Mouse (Mus musculus) ovary, adult 18-20 months (tissue): ENCODE data around the gene Eme2.
A peak's percentile ranks its signal among the peaks of the same experiment; 100 is the strongest.

Source experiments
- DNase-seq: peaks from one replicate; pipeline ENCODE4 v3.0.0; 2022; ENCODE audit warnings: low spot score, mixed read lengths

The Eme2 gene

DNA sequence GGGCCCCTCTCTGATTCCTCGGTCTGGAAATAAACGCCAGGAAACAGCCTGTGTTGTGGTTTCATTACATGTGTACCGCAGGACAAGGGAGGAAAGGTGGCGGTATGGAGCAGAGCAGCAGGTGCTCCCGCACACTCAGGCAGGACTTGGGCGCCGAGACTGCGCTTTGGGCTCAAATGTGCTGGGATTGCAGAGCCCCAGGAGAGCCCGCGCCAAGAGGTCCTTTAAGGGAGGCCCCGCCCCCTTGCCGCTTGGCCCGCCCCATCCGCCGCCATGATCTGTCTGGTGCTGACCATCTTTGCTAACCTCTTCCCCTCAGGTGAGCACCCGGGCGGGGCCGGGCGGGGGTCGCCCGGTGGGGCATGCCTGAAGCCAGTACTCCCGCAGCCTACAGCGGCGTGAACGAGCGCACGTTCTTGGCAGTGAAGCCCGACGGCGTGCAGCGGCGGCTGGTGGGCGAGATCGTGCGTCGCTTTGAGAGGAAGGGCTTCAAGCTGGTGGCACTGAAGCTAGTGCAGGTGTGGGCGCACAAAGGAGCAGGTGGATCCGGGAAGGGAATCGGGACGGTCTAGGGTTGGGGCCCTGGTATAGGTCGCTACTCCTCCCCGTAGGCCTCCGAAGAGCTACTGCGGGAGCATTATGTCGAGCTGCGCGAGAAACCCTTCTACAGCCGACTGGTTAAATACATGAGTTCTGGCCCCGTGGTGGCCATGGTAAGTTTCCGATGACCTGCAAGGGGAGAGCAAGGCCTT, 1.5 kb upstream of the Eme2 start, which contains the start of gene Nme3:
TSS of gene Nme3 (plus strand) at position 260 of the 752 bp plus-strand sequence.
- peak; percentile 59 for DNase-seq

DNA sequence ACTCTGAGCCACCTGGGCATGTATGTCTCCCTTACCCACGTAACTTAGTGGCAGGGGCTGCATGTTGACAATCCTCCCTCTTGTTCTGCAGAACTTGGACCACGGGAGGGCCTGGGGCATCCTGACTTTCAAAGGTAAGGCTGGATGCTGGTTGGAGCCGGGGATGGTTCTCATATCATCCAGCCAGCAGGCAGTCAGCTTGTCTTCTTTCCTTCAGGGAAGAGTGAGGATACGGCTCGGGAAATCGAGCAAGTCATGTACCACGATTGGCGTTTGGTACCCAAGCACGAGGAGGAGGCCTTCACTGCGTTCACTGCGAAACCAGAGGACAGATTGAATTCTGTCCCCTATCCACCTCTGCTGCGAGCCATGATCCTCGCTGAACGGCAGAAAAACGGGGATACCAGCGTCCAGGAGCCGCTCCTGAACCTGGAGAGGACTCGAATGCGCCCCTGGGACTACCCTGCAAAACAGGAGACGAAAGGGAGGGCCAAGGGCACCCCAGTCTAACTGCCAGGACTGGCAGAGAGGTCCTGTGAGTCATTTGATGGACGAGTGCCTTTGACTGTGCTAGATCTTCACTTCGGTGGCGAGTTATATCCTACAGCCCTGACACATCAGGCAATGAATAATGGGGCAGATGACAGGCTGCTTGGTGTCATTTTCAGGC, 819 bp upstream of the Eme2 start:
- DNase-seq: peak; percentile 2

DNA sequence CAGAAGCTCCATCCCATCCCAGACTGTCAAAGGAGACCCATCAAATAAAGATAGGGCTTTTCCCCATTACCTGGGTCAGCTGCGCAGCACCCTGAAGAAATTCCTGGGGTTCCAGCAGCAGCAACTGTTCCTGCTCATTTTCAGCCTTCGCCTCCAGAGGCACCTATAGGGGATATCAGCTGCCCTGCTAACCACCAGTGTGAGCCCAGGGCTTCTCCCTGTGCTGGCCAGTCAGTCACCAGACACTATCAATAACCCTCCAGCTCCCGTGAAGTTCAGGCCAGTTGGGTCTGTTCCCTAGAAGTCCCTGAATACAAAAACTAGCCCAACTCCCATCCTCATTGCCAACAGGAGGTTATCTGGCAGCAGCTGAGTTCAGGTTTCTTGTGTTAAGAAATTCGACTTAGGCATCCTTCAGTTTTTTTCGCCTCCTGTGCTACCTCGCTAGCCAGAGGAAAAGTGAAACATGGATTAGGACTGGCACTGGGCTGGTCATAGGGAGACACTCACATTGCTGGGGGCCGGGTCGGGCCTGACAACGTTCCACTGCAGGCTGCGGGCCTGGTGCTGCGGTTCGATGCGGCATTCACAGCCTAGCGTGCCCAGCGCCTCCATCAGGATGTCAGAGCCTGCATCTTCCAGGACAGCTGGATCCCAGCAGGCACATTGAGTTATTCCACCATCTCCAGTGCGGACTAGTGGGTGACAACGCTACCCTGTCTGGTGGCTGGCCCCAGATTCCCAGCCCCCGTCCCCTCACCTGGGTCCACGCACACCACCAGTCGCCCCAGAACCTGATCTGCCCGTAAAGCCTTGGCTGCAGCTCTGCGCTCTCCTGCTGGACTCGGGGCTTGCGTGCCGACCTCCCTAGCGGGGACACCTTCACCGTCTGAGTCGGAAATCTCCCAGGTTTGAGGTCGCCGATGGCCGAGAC, 559 bp downstream of the Eme2 start:
- DNase-seq: no peak

DNA sequence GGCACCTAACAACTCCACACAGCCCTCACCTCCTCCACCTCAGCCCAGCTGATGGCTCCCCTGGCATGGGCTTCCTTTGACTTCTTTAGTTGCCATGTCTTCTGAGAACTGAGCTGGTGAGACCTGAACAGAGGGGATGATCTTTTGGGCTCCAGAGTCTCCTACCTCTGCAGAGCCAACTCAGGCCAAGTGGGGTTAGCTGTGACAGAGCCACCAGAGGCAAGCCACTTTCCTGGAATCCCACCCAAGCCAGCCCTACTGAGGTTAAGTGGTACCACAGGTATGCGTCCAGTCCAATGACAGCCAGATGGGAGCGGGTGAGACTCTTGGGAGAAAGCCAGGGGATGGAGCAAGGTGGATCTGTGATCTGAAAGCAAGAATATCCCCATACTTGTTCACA, 1.6 kb downstream of the Eme2 start:
- DNase-seq: no peak

DNA sequence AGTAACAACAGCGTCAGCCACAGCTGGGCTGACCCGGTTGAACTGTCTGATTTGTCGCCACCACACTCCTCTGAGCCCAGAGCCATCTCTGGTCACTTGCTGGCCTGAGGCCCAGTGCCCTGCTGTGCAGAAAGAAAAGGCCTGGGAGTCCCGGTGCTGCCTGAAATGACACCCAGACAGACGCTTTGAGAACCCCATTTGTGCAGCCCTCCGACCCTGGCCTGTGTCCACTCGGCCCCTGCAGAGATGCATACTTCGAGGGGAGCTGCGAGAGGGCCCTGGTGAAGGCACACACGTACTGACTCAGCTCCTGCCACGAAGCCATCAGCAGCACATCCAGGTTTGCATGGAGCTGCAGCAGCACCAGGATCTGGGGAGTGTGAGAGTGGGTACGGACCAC, 2.1 kb downstream of the Eme2 start:
- DNase-seq: no peak

DNA sequence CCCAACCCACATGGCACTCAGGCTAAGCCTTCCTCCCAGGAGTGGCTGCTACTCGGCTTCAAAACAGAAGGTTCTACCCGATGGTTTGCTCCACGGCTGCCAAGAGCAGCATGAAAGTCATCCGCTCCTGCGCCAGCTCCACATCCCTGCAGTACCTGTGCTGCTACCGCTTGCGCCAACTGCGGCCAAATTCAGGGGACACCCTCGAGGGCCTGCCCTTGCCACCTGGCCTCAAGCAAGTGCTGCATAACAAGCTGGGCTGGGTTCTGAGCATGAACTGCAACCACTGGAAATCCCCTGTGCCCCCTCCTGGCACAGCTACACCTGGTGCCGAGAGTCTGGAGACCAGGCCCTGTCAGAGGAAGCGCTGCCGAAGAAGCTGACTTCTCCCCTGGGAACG, 3.6 kb downstream of the Eme2 start:
- DNase-seq: no peak

DNA sequence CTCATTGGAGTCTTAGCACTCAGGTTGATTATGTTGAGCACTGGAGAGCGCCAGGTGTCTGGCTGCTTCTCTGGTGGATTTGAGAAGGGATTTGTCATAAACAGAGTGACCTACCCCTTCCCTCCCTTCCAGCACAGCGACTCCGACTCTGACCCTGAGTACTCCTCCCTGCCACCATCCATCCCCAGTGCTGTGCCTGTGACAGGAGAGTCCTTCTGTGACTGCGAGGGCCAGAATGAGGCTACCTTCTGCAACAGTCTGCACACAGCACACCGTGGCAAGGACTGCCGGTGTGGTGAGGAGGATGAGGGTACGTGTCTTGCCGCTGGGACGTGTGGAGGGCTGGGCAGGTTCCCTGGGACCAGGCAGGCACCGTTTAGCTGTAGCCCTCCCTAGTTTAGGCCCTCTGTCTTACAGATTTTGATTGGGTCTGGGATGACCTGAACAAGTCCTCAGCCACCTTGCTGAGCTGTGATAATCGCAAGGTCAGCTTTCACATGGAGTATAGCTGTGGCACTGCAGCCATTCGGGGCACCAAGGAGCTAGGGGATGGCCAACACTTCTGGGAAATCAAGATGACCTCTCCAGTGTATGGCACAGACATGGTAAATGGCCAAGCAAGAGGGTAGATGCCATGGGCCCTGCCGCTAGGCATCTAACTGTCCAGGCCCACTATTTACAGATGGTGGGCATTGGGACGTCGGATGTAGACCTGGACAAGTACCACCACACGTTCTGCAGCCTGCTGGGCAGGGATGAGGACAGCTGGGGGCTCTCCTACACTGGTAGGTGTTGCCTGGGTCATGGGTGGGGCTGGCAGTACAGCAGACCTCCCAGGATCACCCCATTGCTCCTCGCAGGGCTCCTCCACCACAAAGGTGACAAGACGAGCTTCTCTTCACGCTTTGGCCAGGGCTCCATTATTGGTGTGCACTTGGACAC, 4.5 kb downstream of the Eme2 start:
- DNase-seq: no peak

DNA sequence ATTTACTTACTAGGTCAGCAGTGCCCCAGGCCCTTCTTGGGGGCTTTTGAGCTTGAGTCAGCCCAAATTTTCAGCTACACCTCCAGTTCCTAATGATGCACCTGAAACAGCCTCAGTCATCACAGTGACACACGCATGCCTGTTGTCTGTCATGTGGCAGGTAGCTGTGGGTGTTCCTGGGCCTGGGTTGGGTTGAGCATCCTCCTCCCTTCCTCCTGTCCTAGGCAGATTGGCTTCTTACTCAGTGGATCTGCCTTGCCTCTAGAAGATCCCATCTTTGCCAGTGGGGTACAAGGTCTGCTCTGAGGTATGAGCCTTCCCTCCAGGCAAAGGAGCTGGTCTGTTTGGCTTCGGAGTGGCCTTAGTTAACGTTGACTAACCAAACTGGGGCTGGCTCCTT, 6.0 kb downstream of the Eme2 start:
- no peak for DNase-seq

DNA sequence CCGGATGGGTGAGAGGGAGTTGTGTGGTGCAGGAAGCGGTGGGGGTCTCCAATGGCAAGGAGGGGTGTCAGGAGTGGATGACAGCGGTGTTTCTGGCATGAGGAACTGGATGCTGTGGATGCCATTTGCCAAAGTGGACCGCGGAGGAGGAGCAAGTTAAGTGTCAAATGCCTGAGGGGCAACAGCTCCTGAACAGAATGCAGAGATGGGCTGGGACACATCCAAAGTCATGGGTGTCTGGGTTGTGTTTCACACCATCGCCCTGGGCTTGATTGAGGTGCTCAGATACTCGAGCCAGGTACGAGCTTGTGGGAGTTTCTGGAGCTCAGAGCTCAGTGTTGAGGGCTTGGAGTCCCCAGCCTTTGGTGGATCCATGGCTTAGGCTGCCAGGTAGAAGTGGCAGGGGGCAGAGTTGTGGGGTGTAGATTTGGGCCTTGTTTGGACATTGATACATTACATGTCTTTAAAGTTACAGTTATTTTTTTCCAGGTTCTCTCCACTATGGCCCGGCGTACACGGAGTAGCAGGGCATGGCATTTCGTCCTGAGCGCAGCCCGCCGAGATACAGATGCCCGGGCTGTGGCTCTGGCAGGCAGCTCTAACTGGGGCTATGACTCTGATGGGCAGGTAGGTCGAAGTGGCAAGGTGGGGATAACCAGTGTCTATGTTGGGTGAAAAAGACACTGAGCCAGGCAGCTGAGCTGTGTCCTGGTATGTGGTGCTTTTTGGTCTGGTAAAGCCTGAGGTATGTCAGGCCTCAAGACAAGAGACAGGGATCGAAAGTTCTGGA, 7.4 kb downstream of the Eme2 start:
- no peak for DNase-seq

DNA sequence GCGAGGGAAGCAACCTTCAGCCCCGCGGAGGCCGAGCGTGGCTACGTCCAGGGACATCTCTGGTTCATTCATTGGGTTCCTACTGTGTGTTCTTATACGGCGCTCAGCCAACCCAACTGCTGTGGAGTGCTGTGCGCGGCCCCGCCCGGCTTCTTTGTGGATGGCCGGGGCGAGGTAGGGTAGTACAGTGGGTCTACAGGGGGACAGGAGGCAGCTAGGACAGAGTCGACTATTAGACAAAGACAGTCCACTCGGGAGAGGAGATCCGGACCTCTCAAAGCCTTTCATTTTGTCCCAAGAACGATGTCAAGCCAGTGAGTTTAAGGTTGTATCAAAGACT, 8.0 kb downstream of the Eme2 start:
- DNase-seq: no peak

DNA sequence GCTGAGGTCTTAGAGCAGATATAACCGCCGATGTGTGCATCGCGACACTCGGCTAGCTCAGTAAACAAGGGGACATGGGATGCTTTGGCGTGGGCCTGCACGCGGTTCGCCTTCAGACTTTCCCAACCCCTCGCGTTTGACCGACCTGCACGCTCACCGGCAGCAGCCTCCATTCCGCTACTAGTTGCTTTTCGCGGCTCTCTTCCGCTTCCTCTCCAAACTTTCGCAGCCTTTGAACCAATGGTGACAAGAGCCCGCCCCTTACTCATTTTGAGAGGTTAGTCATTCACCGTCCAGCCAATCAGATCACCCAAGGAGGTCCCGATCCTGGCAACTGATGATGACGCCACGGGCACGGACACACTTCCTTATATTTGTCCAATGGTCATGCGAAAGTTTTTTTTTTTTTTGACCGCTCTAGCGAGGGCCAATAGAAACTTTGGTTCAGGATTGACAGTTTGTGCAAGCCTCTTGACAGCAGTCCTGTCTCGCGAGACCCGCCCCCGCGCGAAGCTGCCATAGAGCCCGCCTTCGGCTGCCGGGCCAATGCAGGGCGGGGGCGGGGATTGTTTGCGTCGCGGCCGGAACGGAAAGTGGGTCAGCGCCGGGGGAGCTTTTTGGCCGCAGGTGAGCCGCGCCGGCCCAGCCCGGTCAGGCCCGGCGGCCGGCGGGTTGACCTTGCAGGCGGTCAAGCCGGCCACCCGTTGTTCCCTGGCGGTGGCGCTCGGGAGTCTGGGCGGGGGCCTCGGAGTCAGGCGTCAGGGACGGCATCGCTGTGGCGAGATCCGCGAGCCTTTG, 8.6 kb downstream of the Eme2 start, which contains the start of the genes Nubp2 and Spsb3:
TSS of gene Nubp2 (minus strand) at position 216 of the 798 bp plus-strand sequence.
TSS of gene Spsb3 (plus strand) at position 510 of the 798 bp plus-strand sequence.
- DNase-seq: peak; percentile 99

DNA sequence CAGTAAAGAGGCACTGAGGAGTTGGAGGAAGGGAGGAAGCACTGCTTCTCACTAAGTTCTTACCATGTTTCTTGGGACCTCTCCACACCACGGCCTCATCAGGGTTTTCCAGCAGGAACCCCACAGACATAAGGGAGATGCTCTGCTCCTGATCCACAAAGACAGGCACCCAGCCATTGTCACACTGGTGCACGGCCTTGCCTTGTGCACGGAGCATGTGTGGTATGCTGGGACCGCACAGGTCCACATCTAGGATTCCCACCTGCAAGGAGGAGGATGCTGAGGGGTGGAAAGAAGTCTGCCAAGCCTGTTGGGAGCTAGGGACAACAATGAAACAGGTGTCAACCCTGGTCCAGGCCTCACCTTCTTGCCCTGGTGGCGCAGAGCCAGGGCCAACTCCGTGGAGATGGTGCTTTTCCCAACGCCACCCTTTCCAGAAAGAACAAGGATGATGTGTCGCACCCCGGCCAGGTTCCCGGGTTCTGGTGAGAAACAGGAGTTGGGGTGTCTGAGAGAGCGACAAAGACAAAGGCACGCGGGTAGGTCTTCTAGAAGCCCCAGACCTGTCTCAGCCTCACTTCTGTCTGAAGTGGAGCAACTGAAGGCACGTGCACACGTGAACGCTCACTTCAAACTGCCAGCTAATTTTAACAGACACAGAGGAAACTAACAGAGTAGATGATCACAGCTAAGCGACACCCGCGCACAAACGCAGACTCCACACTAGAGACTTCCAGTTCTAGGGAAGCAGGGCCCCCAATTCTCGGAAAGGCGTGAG, 9.3 kb downstream of the Eme2 start:
- DNase-seq: no peak

DNA sequence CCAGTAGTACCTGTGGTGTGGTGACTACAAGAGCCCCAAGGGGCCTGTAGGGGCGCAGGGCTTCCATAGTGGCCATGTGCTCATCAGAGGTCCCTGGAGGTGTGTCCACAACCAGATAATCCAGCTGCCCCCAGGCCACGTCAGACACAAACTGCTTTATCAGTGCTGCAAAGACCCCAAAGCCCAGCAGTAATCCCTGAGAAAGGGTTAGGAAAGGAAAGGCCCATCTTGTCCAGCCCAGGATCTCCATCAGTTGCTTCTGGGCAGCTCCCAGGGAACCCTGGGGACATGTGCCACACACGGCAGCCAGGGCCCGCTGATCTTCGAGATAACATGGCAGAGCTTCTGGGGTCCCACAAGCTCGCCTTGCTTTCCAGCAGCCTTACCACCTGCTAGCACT, 10.5 kb downstream of the Eme2 start:
- DNase-seq: no peak

DNA sequence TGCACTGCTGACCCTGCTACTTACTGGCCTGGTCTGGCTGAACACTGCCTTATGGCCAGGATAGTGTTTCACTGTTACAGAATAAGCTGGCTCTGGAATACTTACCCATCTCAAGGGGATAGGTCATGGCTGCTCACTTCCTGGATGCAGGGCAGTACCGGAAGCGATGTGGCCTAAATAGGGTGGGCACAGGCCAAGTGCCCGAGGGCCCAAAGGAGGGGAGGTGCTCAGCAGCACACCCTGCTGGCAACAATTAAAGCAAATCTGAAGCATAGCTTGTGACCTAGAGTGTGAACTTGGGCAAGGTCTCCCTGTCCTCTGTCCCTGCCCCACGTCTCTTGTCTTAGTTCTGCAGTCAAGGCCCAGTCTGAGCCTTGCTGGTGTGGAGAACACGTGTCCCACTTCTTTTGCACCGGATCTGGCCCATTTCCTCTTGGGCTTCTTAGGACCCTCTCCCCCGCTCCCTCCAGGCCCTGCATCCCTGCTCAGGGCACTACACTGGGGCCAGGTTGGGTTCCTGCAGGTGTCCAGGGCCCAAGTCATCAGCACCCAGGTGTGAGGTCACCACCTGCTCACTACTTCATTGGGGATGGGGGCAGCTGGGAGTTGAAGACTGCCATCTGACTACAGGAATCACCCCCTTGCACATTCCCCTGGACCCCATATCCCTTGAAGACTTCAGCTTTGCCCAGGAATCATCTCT, 13.0 kb downstream of the Eme2 start:
- DNase-seq: no peak

DNA sequence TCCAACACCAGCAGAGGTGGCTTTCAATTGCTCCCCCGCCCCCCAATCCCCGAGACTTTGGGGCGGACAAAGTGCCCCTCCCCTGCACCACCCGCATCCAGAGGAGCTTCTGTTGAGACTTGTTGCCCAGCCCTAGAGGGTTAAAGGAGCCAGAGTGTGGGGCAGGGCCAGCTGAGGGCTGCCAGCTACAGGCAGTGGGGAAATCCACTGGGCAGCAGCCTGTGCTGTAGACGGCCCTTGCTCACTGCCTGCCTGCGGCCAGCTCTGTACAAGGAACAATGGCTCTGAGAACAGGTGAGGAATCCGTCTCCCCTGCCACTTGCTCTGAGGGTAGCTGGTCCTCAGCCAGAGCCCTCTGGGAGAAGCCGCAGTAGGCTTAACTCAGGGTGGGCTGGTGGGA, 16.4 kb downstream of the Eme2 start:
- DNase-seq: no peak

DNA sequence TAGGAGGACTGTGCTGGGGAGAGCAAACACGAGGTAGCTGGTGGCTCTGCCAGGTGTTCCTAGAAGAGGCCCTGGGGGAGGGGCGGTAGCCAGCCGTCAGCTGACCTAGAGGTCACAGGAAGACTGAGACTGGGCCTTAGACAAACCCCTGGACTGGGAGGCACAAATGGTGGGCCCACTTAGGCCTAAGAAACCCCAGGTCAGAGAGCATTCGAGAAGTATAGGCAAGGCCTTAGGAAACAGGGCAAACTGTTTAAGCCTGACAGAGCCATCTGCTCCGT, 16.8 kb downstream of the Eme2 start:
- DNase-seq: no peak

DNA sequence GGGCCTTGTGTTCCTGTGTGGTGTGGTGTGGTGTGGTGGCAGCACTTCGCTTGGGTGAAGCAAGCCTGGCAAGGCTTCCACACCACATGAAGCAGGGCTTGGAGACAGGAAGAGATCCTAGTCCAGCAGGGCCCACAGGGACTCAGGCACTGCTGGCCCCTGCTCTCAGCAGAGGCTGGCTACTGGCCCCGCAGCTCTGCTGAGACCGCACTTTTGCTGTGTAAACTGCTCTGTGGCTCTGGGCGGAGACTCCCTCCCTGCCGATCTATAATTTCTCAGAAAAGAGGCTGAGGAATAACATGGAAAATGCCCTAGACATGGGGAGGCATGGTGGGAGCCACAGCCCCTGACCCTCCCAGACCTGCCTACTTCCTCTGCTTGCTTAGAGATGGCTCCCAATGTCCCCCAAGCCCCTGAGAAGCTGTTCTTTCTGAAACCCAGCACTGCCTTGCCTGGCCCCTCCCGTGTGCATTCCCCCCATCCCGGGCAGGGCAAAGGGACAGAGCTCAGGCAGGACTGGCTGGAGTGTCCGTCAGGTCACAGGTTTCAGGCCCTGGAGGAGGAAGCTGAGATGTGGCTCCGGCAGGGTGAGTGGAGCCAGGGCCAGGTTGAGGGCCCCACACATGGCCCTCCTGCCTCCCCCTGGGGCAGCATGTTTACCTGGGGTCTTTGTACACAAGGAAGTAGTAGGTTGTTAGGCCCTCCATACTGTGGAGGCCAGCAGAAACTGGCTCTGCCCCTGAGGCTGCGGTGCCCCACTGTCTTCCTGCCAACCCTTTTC, 17.4 kb downstream of the Eme2 start:
- no peak for DNase-seq

DNA sequence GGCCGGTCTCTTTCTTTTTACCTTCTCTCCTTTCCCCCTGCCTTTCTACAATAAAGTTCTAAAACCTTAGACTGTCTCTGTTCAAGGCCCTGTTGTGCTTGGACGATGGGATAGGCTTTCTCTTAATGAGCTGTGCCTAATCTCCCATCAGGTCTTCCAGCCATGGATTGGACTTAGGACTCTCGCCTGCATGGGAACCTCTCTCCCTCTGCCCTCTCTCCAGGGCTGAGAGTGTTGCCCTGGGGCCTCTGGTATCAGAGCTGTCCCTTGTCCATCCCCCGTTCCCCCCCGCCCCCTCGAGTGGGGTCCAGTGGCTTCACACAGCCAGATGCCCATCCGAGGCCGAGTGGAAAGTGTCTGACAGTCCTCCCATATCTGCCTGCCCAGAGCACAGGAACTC, 19.9 kb downstream of the Eme2 start:
- DNase-seq: no peak
